In genomic region chr15:100458055-100458454, GRCm38 (mm10) we compare ENCODE assay signal across 9 mouse cellular contexts. TPM values are rescaled to one million over a fixed set of nuclear protein-coding genes. Genes with fewer than 3 reads are reported as not detected.
DNase-seq lines count a peak whose midpoint lies in the region; ATAC-seq lines count a peak whose summit lies in the region.
"Had no signal": no experiment of that assay in that cellular context is flagged by ENCODE, and none has a peak within 500 bp of the region (broad histone marks: within the 10 kb centered on the region; RNA-seq: fewer than 3 reads in every experiment).

No protein-coding gene starts in this region.

- 0 out of 2 replicates have a peak, but pooled peaks cover 4% of the 10 kb centered on the region for H3K27me3 ChIP-seq in heart, embryonic 11.5 days (ENCODE audit: control insufficient read depth, insufficient read depth, low read length)

- no peaks in the 10 kb centered on the region for H3K36me3 ChIP-seq in heart, embryonic 11.5 days (ENCODE audit: control insufficient read depth, insufficient read depth, low read length)
- H3K36me3 ChIP-seq: limb, embryonic 15.5 days had no signal

- H3K27ac ChIP-seq in heart, embryonic 11.5 days (ENCODE audit: low read depth, low read length): no peak overlapping the region
- H3K27ac ChIP-seq: limb, embryonic 15.5 days had no signal

- H3K4me1 ChIP-seq in heart, embryonic 11.5 days (ENCODE audit: control insufficient read depth, insufficient read depth, low read length): peaks cover 4% of the 10 kb centered on the region

- no peak overlapping the region for H3K4me2 ChIP-seq in heart, embryonic 11.5 days
- H3K4me2 ChIP-seq: limb, embryonic 15.5 days had no signal

- peak; percentile 50 to 69 for DNase-seq in heart, adult 18-20 months
- peak; percentile 23 to 52 for DNase-seq in urinary bladder, postnatal 36 days (ENCODE audit: low spot score in 2 of 2)
- no peak for DNase-seq in urinary bladder, postnatal 10 days (ENCODE audit: low spot score)
- peak; percentile 60 for DNase-seq in cerebellum, adult 9-10 months
- DNase-seq in induced T-regulatory cell, adult 2 months (ENCODE audit: low read depth): peak; percentile 93
- peak; percentile 79 for DNase-seq in lung, postnatal 14 days
- peak; percentile 57 for DNase-seq in testis, postnatal 14 days (ENCODE audit: low spot score)

- 35% methylated on average over 10 of the region's 10 CpGs for WGBS in heart, embryonic 11.5 days (ENCODE audit: insufficient replicate concordance)

- no peaks in the 10 kb centered on the region for H3K9me3 ChIP-seq in heart, embryonic 11.5 days (replicated peaks; ENCODE audit: control insufficient read depth, low read length)
- H3K9me3 ChIP-seq: limb, embryonic 15.5 days had no signal

- H3K4me3 ChIP-seq in heart, embryonic 11.5 days (ENCODE audit: low read depth, low read length): no peak overlapping the region
- H3K4me3 ChIP-seq: limb, embryonic 15.5 days had no signal

- no peak for ATAC-seq in heart, embryonic 11.5 days (replicated peaks; ENCODE audit: insufficient number of reproducible peaks, low FRiP score, low TSS enrichment)

- H3K9ac ChIP-seq in heart, embryonic 11.5 days (ENCODE audit: low read depth, low read length): no peak overlapping the region
- H3K9ac ChIP-seq: limb, embryonic 15.5 days had no signal

RNA-seq across cellular contexts. Expression of gene Letmd1, which starts 10.8 kb away (rescaled TPM):
- 10 to 100 TPM; 10.2 to 23.2 TPM for total RNA-seq in heart, adult 18-20 months (2021)
- 19.0 and 19.3 TPM in 2 replicates for polyA plus RNA-seq in heart, embryonic 11.5 days (2014; fragmentation: Nextera tagmentation; extraction: Ambion mirVana)

RNA-seq across cellular contexts. Expression of gene Slc11a2, which starts 33.2 kb away (rescaled TPM):
- total RNA-seq in heart, adult 18-20 months (2021): 10 to 100 TPM; 37.8 to 44.5 TPM
- polyA plus RNA-seq in heart, embryonic 11.5 days (2014; fragmentation: Nextera tagmentation; extraction: Ambion mirVana): 14.9 and 15.5 TPM in 2 replicates

RNA-seq across cellular contexts. Expression of gene Gm5475, which starts 36.1 kb away (rescaled TPM):
- not detected for total RNA-seq in heart, adult 18-20 months (2021)
- polyA plus RNA-seq in heart, embryonic 11.5 days (2014; fragmentation: Nextera tagmentation; extraction: Ambion mirVana): not detected in 2 replicates

RNA-seq across cellular contexts. Expression of gene Csrnp2, which starts 37.2 kb away (rescaled TPM):
- total RNA-seq in heart, adult 18-20 months (2021): 1 to 10 TPM; 1.9 to 2.6 TPM
- polyA plus RNA-seq in heart, embryonic 11.5 days (2014; fragmentation: Nextera tagmentation; extraction: Ambion mirVana): 9.4 and 10.2 TPM in 2 replicates
